Mouse (Mus musculus): Measurements from ENCODE around the gene Strn4.

Strn4 gene

GRCm38 (mm10) chr7:16815351-16815941, at the start of gene Strn4:
TSS of gene Strn4 (plus strand) at chr7:16815889.
- peak; percentile 61 for DNase-seq (ENCODE audit: low spot score)

GRCm38 (mm10) chr7:16766443-16766842, 49.2 kb upstream of the Strn4 start:
- peak; percentile 40 for DNase-seq (ENCODE audit: low spot score)

DNA sequence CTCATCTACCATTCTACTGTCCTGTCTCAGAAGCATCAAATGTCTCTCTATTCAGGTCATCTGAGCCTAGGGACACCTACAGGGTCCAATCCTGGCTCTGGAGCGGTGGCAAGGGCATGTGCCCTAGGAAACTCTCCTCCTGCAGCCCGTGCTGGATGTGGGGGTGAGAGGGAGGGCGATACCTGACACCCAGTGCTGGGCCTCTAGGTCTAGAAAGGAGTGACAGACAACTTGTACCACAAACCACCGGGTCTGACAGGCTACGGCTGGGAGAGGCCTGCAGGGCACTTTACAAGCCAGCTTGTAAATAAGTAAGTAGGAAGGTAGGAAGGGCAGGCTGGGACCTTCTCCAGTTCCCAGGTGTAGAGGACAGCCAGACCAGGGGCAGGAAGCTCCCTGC, 39.8 kb upstream of the Strn4 start:
- no peak for DNase-seq (ENCODE audit: low spot score)

DNA sequence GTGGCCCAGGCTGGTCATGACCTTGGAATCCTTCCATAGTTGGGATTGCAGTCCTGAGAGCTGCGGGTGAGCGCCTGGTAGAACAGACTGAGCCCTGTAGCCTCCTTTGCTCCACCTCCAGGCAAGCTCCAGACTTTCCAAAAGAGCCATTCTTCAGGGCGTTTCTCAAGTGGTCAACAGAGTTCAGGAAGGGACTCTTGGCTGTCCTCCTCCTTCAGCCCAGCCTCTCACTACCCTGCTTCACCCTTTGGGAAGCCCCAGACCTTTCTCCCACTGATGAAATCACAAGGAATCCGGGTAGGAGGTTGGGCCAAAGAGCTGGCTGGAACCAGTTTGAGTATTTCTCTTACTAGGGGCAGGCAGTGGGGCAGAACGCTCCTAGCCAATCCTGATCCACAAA, 35.6 kb upstream of the Strn4 start:
- DNase-seq (ENCODE audit: low spot score), result no peak

- DNase-seq (ENCODE audit: low spot score), result peak; percentile 98
Observed at GRCm38 (mm10) chr7:16780825-16781554, 34.7 kb upstream of the Strn4 start, which contains the start of gene Slc1a5. TSS of gene Slc1a5 (plus strand) at chr7:16781340.

- DNase-seq (ENCODE audit: low spot score), result peak; percentile 45
Observed at GRCm38 (mm10) chr7:16781555-16781815, 34.2 kb upstream of the Strn4 start.

- DNase-seq (ENCODE audit: low spot score), result peak; percentile 48
Observed at GRCm38 (mm10) chr7:16781816-16782554, 33.7 kb upstream of the Strn4 start.

DNA sequence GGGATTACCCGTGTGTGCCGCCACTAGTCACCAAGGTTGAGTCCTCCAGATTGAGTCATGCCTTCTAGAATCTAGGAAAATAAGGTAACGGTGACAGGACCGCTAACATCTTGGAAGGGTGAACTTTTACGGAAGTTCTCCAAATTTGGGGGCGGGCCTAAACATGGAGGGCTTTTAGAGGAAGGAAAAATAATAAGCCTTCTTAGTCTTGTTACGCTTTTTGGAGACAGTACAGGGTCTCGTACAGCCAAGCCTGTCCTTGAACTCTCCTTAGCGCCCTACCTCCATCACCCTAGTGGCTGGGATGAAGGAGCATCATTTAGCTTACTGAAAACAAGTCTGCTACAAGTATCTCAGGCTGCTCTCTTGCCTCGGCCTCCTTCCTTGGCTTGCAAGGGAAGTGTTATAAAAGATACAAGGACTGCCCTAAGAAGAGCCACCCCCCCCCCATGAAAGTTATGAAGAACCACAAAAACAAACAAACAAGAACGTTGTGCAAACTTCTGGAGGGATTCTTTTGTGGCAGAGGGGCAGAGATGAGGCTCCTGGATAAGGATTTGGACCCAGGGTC, 33.0 kb upstream of the Strn4 start:
- peak; percentile 24 for DNase-seq (ENCODE audit: low spot score)

GRCm38 (mm10) chr7:16783224-16783688, 32.4 kb upstream of the Strn4 start:
- peak; percentile 31 for DNase-seq (ENCODE audit: low spot score)

GRCm38 (mm10) chr7:16783758-16784415, 31.8 kb upstream of the Strn4 start:
- DNase-seq (ENCODE audit: low spot score), result no peak

GRCm38 (mm10) chr7:16784498-16784976, 31.2 kb upstream of the Strn4 start:
- DNase-seq (ENCODE audit: low spot score), result no peak

- no peak for DNase-seq (ENCODE audit: low spot score)
Observed at GRCm38 (mm10) chr7:16785541-16786083, 30.1 kb upstream of the Strn4 start.

DNA sequence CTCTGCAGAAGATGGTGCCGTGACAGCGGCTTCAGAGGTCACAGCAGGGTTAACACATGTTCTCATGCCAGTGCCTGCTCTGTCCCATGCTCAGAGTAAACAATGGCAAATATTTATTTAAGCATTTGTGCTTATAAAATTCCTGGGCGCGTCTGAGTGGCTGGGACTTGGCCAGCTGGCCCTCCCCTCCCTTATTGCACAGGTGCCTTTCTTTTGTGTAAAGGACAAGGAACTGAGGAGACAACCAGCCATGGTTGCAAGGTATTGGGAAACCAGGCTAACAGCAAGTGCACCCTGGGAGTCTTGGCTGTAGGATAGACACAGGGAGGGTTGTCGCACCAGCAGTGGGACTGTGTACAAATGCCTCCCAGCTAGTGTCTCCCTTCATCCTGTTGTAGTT, 23.4 kb upstream of the Strn4 start:
- DNase-seq (ENCODE audit: low spot score), result no peak

DNA sequence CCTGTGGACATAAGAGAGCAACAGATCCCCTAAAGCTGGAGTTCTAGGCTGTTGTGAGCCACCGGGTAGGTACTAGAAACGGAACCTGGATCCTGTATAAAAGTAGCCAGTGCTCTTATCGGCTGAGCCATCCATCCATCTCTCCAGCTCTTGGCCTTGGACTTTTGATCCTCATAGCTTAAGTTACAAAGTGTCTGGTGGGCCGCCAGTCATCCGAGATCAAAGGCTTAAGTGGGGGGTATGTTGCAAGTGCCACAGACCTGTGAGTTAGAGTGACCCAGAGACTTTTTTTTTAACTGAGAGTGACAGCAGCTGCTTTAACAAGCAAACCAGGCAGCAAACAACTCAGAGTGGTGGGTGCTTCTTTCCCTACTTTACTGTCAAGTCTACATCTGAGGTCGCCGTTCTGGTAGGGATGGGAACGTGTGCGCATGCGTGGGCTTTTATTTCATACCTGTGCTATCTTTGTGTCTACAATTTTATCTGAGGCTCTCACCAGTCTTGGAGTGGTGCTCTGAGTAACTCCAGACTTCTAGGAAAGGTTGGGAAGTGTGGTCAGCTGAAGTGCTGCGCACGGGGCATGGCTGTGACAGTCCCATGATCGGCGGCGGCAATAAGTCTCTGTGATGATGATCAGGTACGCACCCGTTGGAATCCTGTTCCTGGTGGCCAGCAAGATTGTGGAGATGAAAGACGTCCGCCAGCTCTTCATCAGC, 22.5 kb upstream of the Strn4 start:
- DNase-seq (ENCODE audit: low spot score), result no peak

- DNase-seq (ENCODE audit: low spot score), result no peak
Observed at GRCm38 (mm10) chr7:16794886-16795285, 20.8 kb upstream of the Strn4 start.

DNA sequence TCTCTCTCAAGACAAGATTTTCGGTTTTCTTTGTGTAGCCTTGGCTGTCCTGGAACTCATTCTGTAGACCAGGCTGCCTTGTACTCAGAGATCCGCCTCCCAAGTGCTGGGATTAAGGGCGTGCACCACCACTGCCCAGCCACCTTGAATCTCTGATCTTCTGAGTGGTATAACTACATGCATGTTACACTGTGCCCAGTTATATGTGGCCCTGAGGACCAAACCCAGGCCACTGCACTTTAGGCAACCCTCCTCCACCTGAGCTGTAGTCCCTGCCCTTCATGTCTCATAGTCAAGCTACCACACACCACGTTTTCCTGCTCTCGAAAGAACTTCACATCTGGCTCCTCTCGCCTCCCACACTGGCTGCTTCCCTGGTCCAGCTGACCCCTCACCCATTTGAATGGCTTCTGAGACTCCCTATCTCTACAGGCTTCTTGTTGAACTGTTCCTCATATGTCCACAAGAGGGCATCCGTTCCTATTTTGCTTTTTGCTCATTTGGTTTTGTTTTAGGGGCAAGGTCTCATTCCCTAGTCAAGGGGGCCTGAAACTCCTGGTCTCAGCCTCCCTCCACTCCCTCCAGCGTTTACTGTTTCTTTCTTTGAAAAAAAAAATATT, 11.2 kb upstream of the Strn4 start:
- peak; percentile 73 for DNase-seq (ENCODE audit: low spot score)

DNA sequence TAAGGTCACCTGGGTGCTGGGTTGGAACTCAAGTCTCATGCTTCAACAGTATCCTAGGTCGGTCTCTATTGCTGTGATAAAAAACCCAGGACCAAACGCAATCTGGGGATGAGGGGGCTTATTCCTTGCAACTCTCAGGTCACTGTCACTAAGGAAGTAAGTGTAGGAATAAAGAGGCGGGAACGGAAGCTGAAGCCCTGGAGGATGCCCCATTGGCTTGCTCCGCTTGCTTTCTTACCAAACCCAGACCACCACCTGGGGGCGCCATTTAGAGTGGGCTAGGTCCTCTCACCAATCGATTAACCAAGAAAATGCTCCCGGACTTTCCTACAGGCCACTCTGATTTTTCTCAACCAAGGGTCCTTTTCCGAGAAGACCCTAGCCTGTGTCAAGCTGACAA, 7.8 kb upstream of the Strn4 start:
- no peak for DNase-seq (ENCODE audit: low spot score)

DNA sequence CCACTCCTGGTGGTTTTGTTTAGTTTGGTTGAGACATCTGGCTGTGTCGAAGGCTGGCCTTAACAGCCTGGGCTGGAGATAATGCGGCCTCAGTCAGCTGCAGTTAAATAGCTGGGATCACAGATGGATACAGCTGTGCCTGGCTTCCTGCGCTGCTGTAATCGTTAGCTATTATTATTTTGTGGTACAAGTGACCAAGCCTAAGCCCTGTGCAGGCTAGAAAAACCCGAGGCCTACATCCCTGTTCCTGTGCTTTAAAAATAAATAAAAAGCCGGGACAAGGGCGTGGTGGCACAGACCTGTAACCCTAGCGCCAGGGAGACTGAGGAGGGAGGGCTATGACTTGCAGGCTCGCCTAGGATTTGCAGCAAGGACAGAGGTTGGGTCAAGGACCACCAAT, 7.0 kb upstream of the Strn4 start:
- no peak for DNase-seq (ENCODE audit: low spot score)

- peak; percentile 90 for DNase-seq (ENCODE audit: low spot score)
Observed at GRCm38 (mm10) chr7:16809739-16810138, 6.0 kb upstream of the Strn4 start.

GRCm38 (mm10) chr7:16810399-16810919, 5.2 kb upstream of the Strn4 start:
- DNase-seq (ENCODE audit: low spot score), result no peak

All from embryo, embryonic 10 days (tissue).